ENCODE assay signal across 12 mouse cellular contexts in genomic region chr9:85003414-85003813, GRCm38 (mm10).
"Had no signal": no experiment of that assay in that cellular context is flagged by ENCODE, and none has a peak within 500 bp of the region (broad histone marks: within the 10 kb centered on the region; RNA-seq: fewer than 3 reads in every experiment).

No protein-coding gene starts in this region.

- ATAC-seq: lung, postnatal 0 days had no signal

- H3K4me1 ChIP-seq: limb, embryonic 10.5 days; liver, embryonic 15.5 days; megakaryocyte, embryonic 14.5 days; midbrain, embryonic 12.5 days; neural tube, embryonic 15.5 days had no signal

- H3K9ac ChIP-seq: liver, embryonic 15.5 days; midbrain, embryonic 12.5 days; neural tube, embryonic 15.5 days had no signal

- H3K27me3 ChIP-seq: liver, embryonic 15.5 days; megakaryocyte, embryonic 14.5 days; midbrain, embryonic 12.5 days; neural tube, embryonic 15.5 days had no signal

- H3K9me3 ChIP-seq: limb, embryonic 10.5 days; liver, embryonic 15.5 days; neural tube, embryonic 15.5 days had no signal

- H3K27ac ChIP-seq: left cerebral cortex, adult 2 months; limb, embryonic 10.5 days; liver, embryonic 15.5 days; macrophage; midbrain, embryonic 12.5 days; neural tube, embryonic 15.5 days had no signal

- H3K36me3 ChIP-seq: limb, embryonic 10.5 days; liver, embryonic 15.5 days; midbrain, embryonic 12.5 days; neural tube, embryonic 15.5 days had no signal

- H3K4me2 ChIP-seq: liver, embryonic 11.5 days; liver, embryonic 15.5 days; midbrain, embryonic 12.5 days; neural tube, embryonic 15.5 days had no signal

- H3K4me3 ChIP-seq: left cerebral cortex, adult 2 months; limb, embryonic 10.5 days; liver, embryonic 15.5 days; megakaryocyte, embryonic 14.5 days; midbrain, embryonic 12.5 days; neural tube, embryonic 15.5 days had no signal

- DNase-seq: kidney, adult 18-20 months; kidney, postnatal 10 days; thymus, postnatal 36 days had no signal
